Comparison of ENCODE assay signal across 10 mouse cellular contexts in the genomic region with DNA sequence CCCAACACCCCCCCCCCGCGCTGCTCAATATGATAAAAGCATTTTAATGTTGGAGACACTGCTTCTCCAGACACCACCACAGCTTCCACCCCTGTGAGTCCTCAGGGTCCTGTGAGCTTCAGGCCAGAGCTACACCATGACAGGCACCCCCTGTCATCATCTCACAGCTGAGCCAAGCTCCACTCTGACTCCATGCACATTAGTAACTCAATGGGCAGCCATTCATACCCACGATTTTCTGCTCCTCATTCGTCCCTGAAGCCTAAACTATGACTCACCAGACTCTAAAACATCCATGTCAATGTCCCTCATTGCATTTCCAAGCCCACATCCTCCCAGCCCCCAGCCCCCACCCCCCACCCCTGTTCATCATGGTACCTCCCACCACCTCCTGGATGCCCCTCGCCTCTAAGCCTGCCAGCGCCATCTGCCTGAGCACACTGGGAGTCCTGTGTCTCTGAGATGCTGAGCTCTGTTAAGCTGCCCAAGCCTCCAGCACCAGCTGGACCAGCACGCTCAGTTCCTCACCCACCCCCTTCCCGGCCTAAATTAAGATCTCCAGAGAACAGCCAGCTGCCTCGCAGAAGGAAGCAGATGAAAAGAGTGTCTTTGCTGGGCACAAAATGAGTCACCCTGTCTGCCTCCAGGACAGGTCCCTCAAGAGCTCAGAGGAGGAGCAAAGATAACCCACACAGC. TPM values are rescaled to one million over a fixed set of nuclear protein-coding genes. Genes with fewer than 3 reads are reported as not detected.
DNase-seq lines count a peak whose midpoint lies in the region; ATAC-seq lines count a peak whose summit lies in the region.
"Had no signal": no experiment of that assay in that cellular context is flagged by ENCODE, and none has a peak within 500 bp of the region (broad histone marks: within the 10 kb centered on the region; RNA-seq: fewer than 3 reads in every experiment).

No protein-coding gene starts in this region.

- no peak overlapping the region for H3K9ac ChIP-seq in neural tube, embryonic 11.5 days (ENCODE audit: low read length)

- H3K27ac ChIP-seq in neural tube, embryonic 11.5 days (ENCODE audit: low read depth, low read length) = peak overlapping the region; percentile 46; the same call in 1 of the 2 replicates

- 27% methylated on average over 9 of the region's 9 CpGs for WGBS in neural tube, embryonic 11.5 days

- H3K36me3 ChIP-seq in neural tube, embryonic 11.5 days (ENCODE audit: control insufficient read depth, insufficient read depth, low read length) = no peaks in the 10 kb centered on the region

- DNase-seq in neural tube, embryonic 11.5 days (ENCODE audit: low spot score) = peak; percentile 71
- DNase-seq in neural tube, embryonic 10.5 days (ENCODE audit: extremely low spot score, low spot score) = no peak
- DNase-seq in left cerebral cortex, adult 8-10 months (ENCODE audit: low spot score in 2 of 2) = peak; percentile 56 to 94
- DNase-seq in retina, postnatal 1 day = peak; percentile 92
- DNase-seq in heart, postnatal 36 days = no peak
- DNase-seq in cerebellum, adult 9-10 months = no peak

- H3K4me2 ChIP-seq in neural tube, embryonic 11.5 days (ENCODE audit: low read depth) = no peak overlapping the region

- peaks cover 4% of the 10 kb centered on the region; the same call in 1 of the 2 replicates for H3K27me3 ChIP-seq in neural tube, embryonic 11.5 days (ENCODE audit: control insufficient read depth, insufficient read depth, low read length)

- H3K9me3 ChIP-seq in neural tube, embryonic 11.5 days (ENCODE audit: control insufficient read depth, low read length) = no peaks in the 10 kb centered on the region

- ATAC-seq in neural tube, embryonic 11.5 days (ENCODE audit: insufficient read depth, low FRiP score, low TSS enrichment) = peak; percentile 67; the same call in 1 of the 2 replicates
- ATAC-seq in frontal cortex, adult (ENCODE audit: low TSS enrichment) = peak; percentile 77
- ATAC-seq in CD4-positive, CD25-positive, alpha-beta regulatory T cell, adult 4 months = no peak

- H3K4me3 ChIP-seq in neural tube, embryonic 11.5 days (ENCODE audit: low read depth, low read length) = no peak overlapping the region

- peaks cover 51% of the 10 kb centered on the region for H3K4me1 ChIP-seq in neural tube, embryonic 11.5 days (ENCODE audit: control insufficient read depth, insufficient read depth, low read length)

- intact Hi-C loops in heart, postnatal 36 days (cut with DNase I) = no loop called here

RNA-seq across cellular contexts. Expression of gene Slit1, which starts 46.2 kb away (rescaled TPM):
- polyA plus RNA-seq in neural tube, embryonic 11.5 days (2014; fragmentation: Nextera tagmentation; extraction: Ambion mirVana) = 15.3 and 17.0 TPM in 2 replicates
- total RNA-seq in left cerebral cortex, adult 8-10 months (2022) = 10 to 100 TPM; 43.6 to 51.7 (median 48.7) TPM
- polyA plus RNA-seq in CD4-positive, CD25-positive, alpha-beta regulatory T cell, adult 4 months (2017; shearing (Covaris generic)) = not detected
- total RNA-seq in heart, postnatal 36 days (2021) = under 1 TPM in 1 of 2 experiments, not detected in 1; 0.11 TPM
- total RNA-seq: neutrophil, adult 5-6 weeks had no signal
- polyA plus RNA-seq: heart, postnatal 0 days had no signal

Comparison
In these comparisons a context has a peak if more than half of its experiments do, and no peak if none do; other contexts are left out.
1. DNase-seq: peak in neural tube, embryonic 11.5 days (single experiment), left cerebral cortex, adult 8-10 months (2 of 2) and retina, postnatal 1 day (single experiment); none in neural tube, embryonic 10.5 days (single experiment), heart, postnatal 36 days (0 of 2) and cerebellum, adult 9-10 months (single experiment).
2. RNA of gene Slit1, which starts 46.2 kb away (total RNA-seq): 43.6 to 51.7 TPM in left cerebral cortex, adult 8-10 months; 0.11 TPM in heart, postnatal 36 days; every median in the first group is over 10 times any median in the second.